Mouse (Mus musculus): ENCODE measurements around the gene Psmg3. TPM values are rescaled to one million over a fixed set of nuclear protein-coding genes. Genes with fewer than 3 reads are reported as not detected.

Psmg3 gene
- total RNA-seq, 1 experiment from 2014 or later = 14.7 TPM

- peak; percentile 67 for DNase-seq
Observed at GRCm38 (mm10) chr5:139815964-139816363, 10.7 kb downstream of the Psmg3 start.

- DNase-seq = peak; percentile 64
Observed at GRCm38 (mm10) chr5:139813963-139814381, 12.7 kb downstream of the Psmg3 start.

- DNase-seq = no peak
Observed at GRCm38 (mm10) chr5:139813126-139813490, 13.6 kb downstream of the Psmg3 start.

GRCm38 (mm10) chr5:139812398-139813125 is 14.1 kb downstream of the Psmg3 start:
- DNase-seq = no peak

GRCm38 (mm10) chr5:139811677-139812397 is 14.8 kb downstream of the Psmg3 start:
- no peak for DNase-seq

GRCm38 (mm10) chr5:139809397-139809796 is 17.3 kb downstream of the Psmg3 start:
- no peak for DNase-seq

GRCm38 (mm10) chr5:139805924-139806323 is 20.8 kb downstream of the Psmg3 start:
- DNase-seq = no peak

- no peak for DNase-seq
Observed at GRCm38 (mm10) chr5:139804573-139805111, 22.0 kb downstream of the Psmg3 start.

- DNase-seq = no peak
Observed at GRCm38 (mm10) chr5:139804107-139804551, 22.6 kb downstream of the Psmg3 start.

- peak; percentile 75 for DNase-seq
Observed at GRCm38 (mm10) chr5:139803601-139804102, 23.0 kb downstream of the Psmg3 start.

GRCm38 (mm10) chr5:139803165-139803564 is 23.5 kb downstream of the Psmg3 start:
- no peak for DNase-seq

GRCm38 (mm10) chr5:139801880-139802279 is 24.8 kb downstream of the Psmg3 start:
- no peak for DNase-seq

- DNase-seq = no peak
Observed at GRCm38 (mm10) chr5:139801231-139801630, 25.5 kb downstream of the Psmg3 start.

GRCm38 (mm10) chr5:139799801-139800590 is 26.7 kb downstream of the Psmg3 start:
- DNase-seq = no peak

GRCm38 (mm10) chr5:139799041-139799440 is 27.6 kb downstream of the Psmg3 start:
- no peak for DNase-seq

- DNase-seq = no peak
Observed at GRCm38 (mm10) chr5:139798168-139798900, 28.4 kb downstream of the Psmg3 start.

- peak; percentile 93 for DNase-seq
Observed at GRCm38 (mm10) chr5:139797473-139798167, 29.1 kb downstream of the Psmg3 start.

GRCm38 (mm10) chr5:139796900-139797299 is 29.8 kb downstream of the Psmg3 start:
- DNase-seq = peak; percentile 93

GRCm38 (mm10) chr5:139796001-139796620 is 30.6 kb downstream of the Psmg3 start:
- no peak for DNase-seq

GRCm38 (mm10) chr5:139794938-139795337 is 31.7 kb downstream of the Psmg3 start:
- peak; percentile 76 for DNase-seq

Measured in adrenal gland, postnatal 14 days (tissue).